Mouse (Mus musculus) lung, embryonic 16.5 days (tissue): ENCODE measurements around the gene Ip6k2. TPM values are rescaled to one million over a fixed set of nuclear protein-coding genes. Genes with fewer than 3 reads are reported as not detected.

Experiments used
- ATAC-seq: fragments of 200-750 bp; cut with Nextera tagmentation; 2 replicates; pipeline ENCODE4 v1.8.0; 2017; ENCODE audit warnings: low read depth, mild to moderate bottlenecking, moderate library complexity
- H3K27ac ChIP-seq: fragments of 300-500 bp; sonication (generic); 2 replicates; pipeline ENCODE4 v1.5.1; 2014; ENCODE audit warnings: mild to moderate bottlenecking, control low read depth, low read length
- H3K27me3 ChIP-seq: fragments of 300-500 bp; sonication (generic); 2 replicates; pipeline ENCODE4 v1.6.1; 2014; ENCODE audit warnings: low read depth, low read length, mixed read lengths; ENCODE audit not compliant: control insufficient read depth, insufficient read depth
- H3K36me3 ChIP-seq: fragments of 300-500 bp; sonication (generic); 2 replicates; pipeline ENCODE4 v1.6.1; 2014; ENCODE audit warnings: low read length; ENCODE audit not compliant: control insufficient read depth, insufficient read depth
- H3K4me1 ChIP-seq: fragments of 300-500 bp; sonication (generic); replicated peaks from 2 replicates; pipeline ENCODE4 v1.6.1; 2014; ENCODE audit warnings: low read length, mixed read lengths; ENCODE audit not compliant: control insufficient read depth, insufficient read depth
- H3K4me2 ChIP-seq: fragments of 300-500 bp; sonication (generic); 2 replicates; pipeline ENCODE4 v1.6.1; 2014; ENCODE audit warnings: low read depth, low read length, control low read depth
- H3K4me3 ChIP-seq: fragments of 300-500 bp; sonication (generic); 2 replicates; pipeline ENCODE4 v1.5.1; 2014; ENCODE audit warnings: mild to moderate bottlenecking, low read length, control low read depth
- H3K9ac ChIP-seq: fragments of 300-500 bp; sonication (generic); 2 replicates; pipeline ENCODE4 v1.6.1; 2014; ENCODE audit warnings: low read length, control low read depth
- H3K9me3 ChIP-seq: fragments of 300-500 bp; sonication (generic); 2 replicates; pipeline ENCODE4 v1.6.1; 2016; ENCODE audit warnings: low read length; ENCODE audit not compliant: control insufficient read depth
- WGBS: fragments of 180-500 bp; shearing (Covaris S2); extraction: QIAGEN DNeasy Blood & Tissue Kit; methylation state at CpG from one replicate; pipeline ENCODE4 v1.1.7; 2014; 5-methylcytosine and 5-hydroxymethylcytosine counted together
- polyA plus RNA-seq: library from polyadenylated mRNA; unstranded; fragments of >200 nt; fragmentation: Nextera tagmentation; extraction: Ambion mirVana; gene quantifications from 2 replicates; pipeline ENCODE4 v1.2.1, GENCODE M21; 2015

Ip6k2 gene
- 62.1 and 68.1 TPM in 2 replicates for polyA plus RNA-seq

DNA sequence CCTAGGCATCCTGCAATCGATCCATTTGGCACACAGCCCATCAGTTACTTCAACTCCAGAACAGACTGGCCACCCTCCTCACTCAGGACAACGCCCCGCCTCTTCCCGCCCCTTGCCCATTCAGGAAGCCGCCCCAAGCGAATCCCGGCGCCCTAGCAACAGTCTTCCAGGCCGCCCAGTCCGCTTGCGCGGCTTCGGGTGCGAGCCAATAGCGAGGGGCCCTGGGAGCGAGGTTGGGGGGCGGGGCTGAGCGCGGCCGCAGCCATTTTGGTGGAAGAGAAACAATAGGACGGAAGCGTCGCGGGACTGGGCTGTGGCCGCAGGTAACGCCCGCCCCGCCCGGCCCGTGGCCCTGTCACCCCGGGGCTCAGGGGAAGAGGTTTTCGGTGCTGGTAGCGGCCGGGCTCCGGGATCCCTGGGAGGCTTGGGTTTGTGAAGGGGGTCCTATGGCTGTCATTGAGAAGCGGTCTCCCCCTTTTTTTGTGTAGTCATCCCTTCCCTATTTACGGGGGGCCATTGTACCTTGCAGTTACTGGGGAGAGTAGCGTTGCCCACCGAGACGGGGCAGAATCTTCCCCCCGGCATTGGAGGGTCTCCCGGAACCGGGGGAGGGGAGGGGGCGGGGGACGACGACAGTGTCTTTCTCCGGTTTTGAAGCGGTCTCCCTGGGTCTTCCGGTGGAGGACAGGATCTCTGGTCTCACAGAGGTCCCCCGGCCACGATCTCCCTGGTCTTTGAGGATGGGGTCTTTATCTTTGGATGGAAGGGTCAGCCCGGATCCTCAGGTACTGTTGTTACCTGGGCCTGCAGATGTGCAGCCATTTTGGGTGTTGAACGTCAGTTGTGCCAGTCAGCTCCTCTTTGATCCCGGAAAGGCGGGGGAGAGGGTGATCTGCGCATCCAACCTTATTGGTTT, at the start of gene Ip6k2:
Ip6k2 (plus strand) TSS at position 249 of the 916 bp plus-strand sequence.
- Histone ChIP-seq H3K27ac (peak within 1 kb of the TSS; percentile 89), H3K4me2 (peak within 1 kb of the TSS; percentile 60), H3K27me3 (no peaks in the 10 kb centered on the region), H3K4me3 (peak within 1 kb of the TSS; percentile 88), H3K36me3 (no peaks in the 10 kb centered on the region; the same call in 1 of the 2 replicates), H3K4me1 (peaks cover 32% of the 10 kb centered on the region), H3K9ac (peak within 1 kb of the TSS; percentile 98), H3K9me3 (no peaks in the 10 kb centered on the region)
- ATAC-seq: peak; percentile 99
- under 1% methylated on average over 56 of the region's 56 CpGs for WGBS

GRCm38 (mm10) chr9:108734626-108735025, 49.0 kb upstream of the Ip6k2 start:
- peaks cover 4% of the 10 kb centered on the region; the same call in 1 of the 2 replicates for H3K36me3 ChIP-seq
- no peak overlapping the region for H3K9ac ChIP-seq
- no peak overlapping the region for H3K27ac ChIP-seq
- no peaks in the 10 kb centered on the region for H3K27me3 ChIP-seq
- no peak for ATAC-seq
- no peaks in the 10 kb centered on the region for H3K9me3 ChIP-seq
- H3K4me2 ChIP-seq: no peak overlapping the region
- no peaks in the 10 kb centered on the region for H3K4me1 ChIP-seq
- no peak overlapping the region for H3K4me3 ChIP-seq

- Histone ChIP-seq H3K9me3 (no peaks in the 10 kb centered on the region), H3K27me3 (no peaks in the 10 kb centered on the region), H3K9ac (no peak overlapping the region), H3K4me2 (no peak overlapping the region), H3K36me3 (peaks cover 15% of the 10 kb centered on the region), H3K27ac (no peak overlapping the region), H3K4me3 (no peak overlapping the region), H3K4me1 (no peaks in the 10 kb centered on the region)
- no peak for ATAC-seq
- WGBS: 48% methylated on average over 3 of the region's 3 CpGs
Observed at GRCm38 (mm10) chr9:108739239-108739638, 44.4 kb upstream of the Ip6k2 start.

DNA sequence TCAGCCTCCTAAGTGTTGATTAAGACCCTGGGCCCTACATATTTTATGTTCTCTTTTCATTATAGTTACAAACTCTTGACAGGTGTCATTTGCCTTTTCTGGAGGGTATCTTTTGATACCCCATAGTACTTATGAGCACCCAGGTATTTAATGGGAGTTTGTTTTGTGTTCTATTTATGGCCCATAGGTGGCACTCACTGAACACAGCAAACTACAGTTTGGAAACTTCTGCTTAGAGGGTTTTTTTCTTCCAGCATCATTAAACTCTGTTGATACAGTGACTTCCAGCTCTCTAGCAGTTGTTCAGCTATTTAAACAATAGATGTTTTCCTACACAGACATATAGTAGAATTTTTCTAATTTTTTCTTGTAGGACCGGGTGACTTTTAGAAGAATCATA, 43.5 kb upstream of the Ip6k2 start:
- H3K4me2 ChIP-seq: no peak overlapping the region
- H3K9ac ChIP-seq: no peak overlapping the region
- H3K4me1 ChIP-seq: no peaks in the 10 kb centered on the region
- H3K27me3 ChIP-seq: no peaks in the 10 kb centered on the region
- 92% methylated on average over 1 of the region's 1 CpGs for WGBS
- H3K4me3 ChIP-seq: no peak overlapping the region
- no peaks in the 10 kb centered on the region for H3K9me3 ChIP-seq
- no peak overlapping the region for H3K27ac ChIP-seq
- peaks cover 16% of the 10 kb centered on the region for H3K36me3 ChIP-seq
- ATAC-seq: no peak

DNA sequence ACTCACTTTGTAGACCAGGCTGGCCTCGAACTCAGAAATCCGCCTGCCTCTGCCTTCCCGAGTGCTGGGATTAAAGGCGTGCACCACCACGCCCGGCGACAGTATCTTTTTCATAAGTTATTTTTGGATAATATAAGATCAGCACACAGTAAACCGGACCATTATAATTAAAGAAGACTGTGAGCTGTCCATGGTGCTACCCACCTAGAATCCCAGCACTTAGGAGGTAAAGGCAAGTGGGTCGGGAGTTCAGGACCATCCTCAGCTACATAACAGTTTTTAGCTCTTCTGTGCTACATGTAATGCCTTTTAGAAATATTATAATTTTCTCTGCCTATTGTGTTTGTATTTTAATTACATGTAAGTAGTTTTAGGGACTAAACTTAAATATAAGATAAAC, 41.5 kb upstream of the Ip6k2 start:
- no peak overlapping the region for H3K4me3 ChIP-seq
- H3K27ac ChIP-seq: no peak overlapping the region
- 85% methylated on average over 9 of the region's 9 CpGs for WGBS
- H3K9ac ChIP-seq: no peak overlapping the region
- no peaks in the 10 kb centered on the region for H3K27me3 ChIP-seq
- H3K4me2 ChIP-seq: no peak overlapping the region
- no peak for ATAC-seq
- H3K9me3 ChIP-seq: no peaks in the 10 kb centered on the region
- no peaks in the 10 kb centered on the region for H3K4me1 ChIP-seq
- peaks cover 18% of the 10 kb centered on the region for H3K36me3 ChIP-seq

GRCm38 (mm10) chr9:108746876-108747499, 36.6 kb upstream of the Ip6k2 start:
- Histone ChIP-seq H3K4me1 (no peaks in the 10 kb centered on the region), H3K4me2 (no peak overlapping the region), H3K9me3 (no peaks in the 10 kb centered on the region), H3K27me3 (no peaks in the 10 kb centered on the region), H3K4me3 (no peak overlapping the region), H3K27ac (no peak overlapping the region), H3K36me3 (peaks cover 19% of the 10 kb centered on the region), H3K9ac (no peak overlapping the region)
- ATAC-seq: no peak
- 82% methylated on average over 14 of the region's 14 CpGs for WGBS

- Histone ChIP-seq H3K27me3 (no peaks in the 10 kb centered on the region), H3K36me3 (peaks cover 17% of the 10 kb centered on the region), H3K9me3 (no peaks in the 10 kb centered on the region), H3K27ac (no peak overlapping the region), H3K4me2 (no peak overlapping the region), H3K4me3 (no peak overlapping the region), H3K9ac (no peak overlapping the region), H3K4me1 (no peaks in the 10 kb centered on the region)
- no peak for ATAC-seq
- WGBS: 82% methylated on average over 3 of the region's 3 CpGs
Observed at GRCm38 (mm10) chr9:108747694-108748093, 35.9 kb upstream of the Ip6k2 start.

- no peak overlapping the region for H3K9ac ChIP-seq
- H3K4me2 ChIP-seq: no peak overlapping the region
- no peaks in the 10 kb centered on the region for H3K4me1 ChIP-seq
- H3K27ac ChIP-seq: no peak overlapping the region
- no peak for ATAC-seq
- H3K9me3 ChIP-seq: no peaks in the 10 kb centered on the region
- H3K27me3 ChIP-seq: no peaks in the 10 kb centered on the region
- 74% methylated on average over 11 of the region's 11 CpGs for WGBS
- H3K4me3 ChIP-seq: no peak overlapping the region
- peaks cover 12% of the 10 kb centered on the region for H3K36me3 ChIP-seq
Observed at GRCm38 (mm10) chr9:108748600-108749183, 34.9 kb upstream of the Ip6k2 start.

DNA sequence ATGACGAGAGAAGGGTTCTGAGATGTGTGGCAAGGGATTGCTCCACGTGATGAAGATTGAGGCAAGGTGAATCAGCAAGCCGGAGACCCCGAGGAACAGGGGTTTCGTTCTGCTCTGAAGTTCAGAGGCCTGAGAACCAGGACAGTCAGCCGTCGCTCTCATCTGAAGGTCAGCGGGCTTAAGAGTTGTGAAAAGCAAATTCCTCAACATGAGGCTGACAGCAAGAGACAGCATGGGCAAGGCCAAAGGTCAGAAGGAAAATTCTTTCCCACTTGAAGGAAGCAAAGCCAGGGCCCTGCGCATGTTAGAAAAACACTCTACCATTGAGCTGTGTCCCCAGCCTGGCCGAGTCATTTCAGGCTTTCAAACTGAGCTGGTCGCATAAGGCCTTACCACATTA, 33.0 kb upstream of the Ip6k2 start:
- H3K4me2 ChIP-seq: no peak overlapping the region
- H3K9ac ChIP-seq: no peak overlapping the region
- no peaks in the 10 kb centered on the region for H3K9me3 ChIP-seq
- no peaks in the 10 kb centered on the region for H3K4me1 ChIP-seq
- no peak for ATAC-seq
- no peak overlapping the region for H3K4me3 ChIP-seq
- no peak overlapping the region for H3K27ac ChIP-seq
- H3K36me3 ChIP-seq: peaks cover 4% of the 10 kb centered on the region; the same call in 1 of the 2 replicates
- 74% methylated on average over 11 of the region's 11 CpGs for WGBS
- H3K27me3 ChIP-seq: no peaks in the 10 kb centered on the region
